ENCODE assay signal across 8 mouse cellular contexts in genomic region chr8:22047699-22048464, GRCm38 (mm10). TPM values are rescaled to one million over a fixed set of nuclear protein-coding genes. Genes with fewer than 3 reads are reported as not detected.
DNase-seq lines count a peak whose midpoint lies in the region; TF ChIP-seq lines count a peak whose summit lies in the region.

No protein-coding gene starts in this region.

- intact Hi-C loops in left cerebral cortex, adult 2 months (cut with DNase I): loop anchor here (5.0 kb wide), 1 partner anchor 56 kb away; no protein-coding TSS in a partner anchor
- intact Hi-C loops in left cerebral cortex, postnatal 25 days (cut with DNase I): loop anchor here (10.0 kb wide), 1 partner anchor 53 kb away; no protein-coding TSS in a partner anchor
- intact Hi-C loops in heart, postnatal 10 days (cut with DNase I): loop anchor here (5.0 kb wide), 1 partner anchor 56 kb away; no protein-coding TSS in a partner anchor

- H3K4me3 ChIP-seq in left cerebral cortex, adult 2 months: no peak overlapping the region

- peak; percentile 57 for TF ChIP-seq CTCF in left cerebral cortex, adult 2 months (IDR thresholded peaks at IDR 0.05)

- peak in 1 of 2 experiments; percentile 25 for DNase-seq in left cerebral cortex, adult 2 months (ENCODE audit: extremely low spot score in 1 of 2, low spot score in 2 of 2)
- DNase-seq in left cerebral cortex, postnatal 25 days (ENCODE audit: low spot score in 2 of 2): no peak
- DNase-seq in NIH3T3 (ENCODE audit: low read depth): peak; percentile 59
- peak; percentile 58 to 78 for DNase-seq in cerebellum, postnatal 25 days
- DNase-seq in heart, postnatal 10 days: peak; percentile 40 to 69
- peak; percentile 75 for DNase-seq in kidney, postnatal 10 days
- DNase-seq in lung, postnatal 14 days: peak; percentile 76
- DNase-seq in spleen, postnatal 10 days (ENCODE audit: low spot score in 2 of 2): peak; percentile 43 to 78

- H3K27ac ChIP-seq in left cerebral cortex, adult 2 months: no peak overlapping the region

RNA-seq across cellular contexts. Expression of gene Atp7b, which starts 12.2 kb away (rescaled TPM):
- total RNA-seq in left cerebral cortex, adult 2 months (2021): 1 to 10 TPM; 1.9 to 2.1 TPM
- total RNA-seq in left cerebral cortex, postnatal 25 days (2021): 1 to 10 TPM; 1.9 to 2.0 TPM
- under 1 TPM; 0.15 to 0.31 TPM for total RNA-seq in heart, postnatal 10 days (2021)

RNA-seq across cellular contexts. Expression of gene Alg11, which starts 12.6 kb away (rescaled TPM):
- 10 to 100 TPM; 30.6 to 32.0 TPM for total RNA-seq in left cerebral cortex, adult 2 months (2021)
- 10 to 100 TPM; 32.7 to 34.4 TPM for total RNA-seq in left cerebral cortex, postnatal 25 days (2021)
- total RNA-seq in heart, postnatal 10 days (2021): 10 to 100 TPM; 11.0 to 14.1 TPM

Comparison
In these comparisons a context has a peak if more than half of its experiments do, and no peak if none do; other contexts are left out.
1. DNase-seq: peak in NIH3T3 (single experiment), cerebellum, postnatal 25 days (2 of 2), heart, postnatal 10 days (2 of 2), kidney, postnatal 10 days (single experiment), lung, postnatal 14 days (single experiment) and spleen, postnatal 10 days (2 of 2); none in left cerebral cortex, postnatal 25 days (0 of 2).